Mouse (Mus musculus): ENCODE data around the gene Ntf5. TPM values are rescaled to one million over a fixed set of nuclear protein-coding genes. Genes with fewer than 3 reads are reported as not detected.
"Not testable (repeated sequence)": the region's sequence is repeated elsewhere in the genome, so short reads cannot be mapped to it uniquely, and the experiment has no call there.

Gene Ntf5
- polyA plus RNA-seq, 1 experiment: 3.0 TPM

GRCm38 (mm10) chr7:45386077-45386476 is 27.4 kb upstream of the Ntf5 start:
- no peak for DNase-seq
- no peak overlapping the region for H3K4me3 ChIP-seq (ENCODE audit: control insufficient read depth, insufficient read depth, low read length)
- no peak overlapping the region for H3K27ac ChIP-seq (ENCODE audit: control insufficient read depth, insufficient read depth, low read length)
- 97% methylated on average over 3 of the region's 3 CpGs for WGBS
- H3K27me3 ChIP-seq (ENCODE audit: control insufficient read depth, insufficient read depth, low read length): no peaks in the 10 kb centered on the region
- peaks cover 99% of the 10 kb centered on the region for H3K36me3 ChIP-seq (ENCODE audit: control insufficient read depth, insufficient read depth, low read length)
- no peak for TF ChIP-seq POLR2A (IDR thresholded peaks at IDR 0.05; ENCODE audit: control insufficient read depth, extremely low read depth, insufficient read depth, low read length, poor library complexity)
- TF ChIP-seq CTCF (IDR thresholded peaks at IDR 0.05; ENCODE audit: borderline replicate concordance, control insufficient read depth, extremely low read depth, insufficient read depth, low read length, poor library complexity): no peak
- no peaks in the 10 kb centered on the region for H3K4me1 ChIP-seq (replicated peaks; ENCODE audit: control insufficient read depth, insufficient read depth, low read length)

- DNase-seq: no peak
- peak overlapping the region; percentile 55 for H3K4me3 ChIP-seq (ENCODE audit: control insufficient read depth, insufficient read depth, low read length)
- peaks cover 10% of the 10 kb centered on the region for H3K4me1 ChIP-seq (replicated peaks; ENCODE audit: control insufficient read depth, insufficient read depth, low read length)
- 0% methylated on average over 20 of the region's 20 CpGs for WGBS
- peaks cover 19% of the 10 kb centered on the region for H3K36me3 ChIP-seq (ENCODE audit: control insufficient read depth, insufficient read depth, low read length)
- TF ChIP-seq CTCF (IDR thresholded peaks at IDR 0.05; ENCODE audit: borderline replicate concordance, control insufficient read depth, extremely low read depth, insufficient read depth, low read length, poor library complexity): 0 out of 2 replicates have a peak, but pooled peaks have one; percentile 5
- no peak for TF ChIP-seq POLR2A (IDR thresholded peaks at IDR 0.05; ENCODE audit: control insufficient read depth, extremely low read depth, insufficient read depth, low read length, poor library complexity)
- no peaks in the 10 kb centered on the region for H3K27me3 ChIP-seq (ENCODE audit: control insufficient read depth, insufficient read depth, low read length)
- H3K27ac ChIP-seq (ENCODE audit: control insufficient read depth, insufficient read depth, low read length): peak overlapping the region; percentile 76
Observed at GRCm38 (mm10) chr7:45395129-45395541, 18.4 kb upstream of the Ntf5 start.

GRCm38 (mm10) chr7:45395578-45396336 is 17.7 kb upstream of the Ntf5 start, which contains the start of gene Snrnp70:
Gene Snrnp70, minus strand, starts transcription at chr7:45395742.
- H3K36me3 ChIP-seq (ENCODE audit: control insufficient read depth, insufficient read depth, low read length): peaks cover 13% of the 10 kb centered on the region
- peak within 1 kb of the TSS; percentile 55 for H3K4me3 ChIP-seq (ENCODE audit: control insufficient read depth, insufficient read depth, low read length)
- peak; percentile 100 for DNase-seq
- peak within 1 kb of the TSS; percentile 76 for H3K27ac ChIP-seq (ENCODE audit: control insufficient read depth, insufficient read depth, low read length)
- TF ChIP-seq CTCF (IDR thresholded peaks at IDR 0.05; ENCODE audit: borderline replicate concordance, control insufficient read depth, extremely low read depth, insufficient read depth, low read length, poor library complexity): 0 out of 2 replicates have a peak, but pooled peaks have one; percentile 18
- peak; percentile 91 for TF ChIP-seq POLR2A (IDR thresholded peaks at IDR 0.05; ENCODE audit: control insufficient read depth, extremely low read depth, insufficient read depth, low read length, poor library complexity)
- H3K27me3 ChIP-seq (ENCODE audit: control insufficient read depth, insufficient read depth, low read length): no peaks in the 10 kb centered on the region
- WGBS: under 1% methylated on average over 60 of the region's 60 CpGs
- H3K4me1 ChIP-seq (replicated peaks; ENCODE audit: control insufficient read depth, insufficient read depth, low read length): peaks cover 10% of the 10 kb centered on the region

GRCm38 (mm10) chr7:45396337-45396775 is 17.1 kb upstream of the Ntf5 start:
- H3K4me1 ChIP-seq (replicated peaks; ENCODE audit: control insufficient read depth, insufficient read depth, low read length); H3K36me3 ChIP-seq (ENCODE audit: control insufficient read depth, insufficient read depth, low read length); DNase-seq; H3K27ac ChIP-seq (ENCODE audit: control insufficient read depth, insufficient read depth, low read length); H3K27me3 ChIP-seq (ENCODE audit: control insufficient read depth, insufficient read depth, low read length): not testable (repeated sequence)
- H3K4me3 ChIP-seq (ENCODE audit: control insufficient read depth, insufficient read depth, low read length): peak overlapping the region; percentile 48
- WGBS: 3% methylated on average over 3 of the region's 3 CpGs

GRCm38 (mm10) chr7:45396787-45397186 is 16.7 kb upstream of the Ntf5 start:
- TF ChIP-seq CTCF (IDR thresholded peaks at IDR 0.05; ENCODE audit: borderline replicate concordance, control insufficient read depth, extremely low read depth, insufficient read depth, low read length, poor library complexity): no peak
- no peak for TF ChIP-seq POLR2A (IDR thresholded peaks at IDR 0.05; ENCODE audit: control insufficient read depth, extremely low read depth, insufficient read depth, low read length, poor library complexity)
- Histone ChIP-seq H3K27ac (ENCODE audit: control insufficient read depth, insufficient read depth, low read length) (no peak overlapping the region), H3K36me3 (ENCODE audit: control insufficient read depth, insufficient read depth, low read length) (peaks cover 6% of the 10 kb centered on the region), H3K4me3 (ENCODE audit: control insufficient read depth, insufficient read depth, low read length) (no peak overlapping the region), H3K4me1 (replicated peaks; ENCODE audit: control insufficient read depth, insufficient read depth, low read length) (peaks cover 10% of the 10 kb centered on the region), H3K27me3 (ENCODE audit: control insufficient read depth, insufficient read depth, low read length) (no peaks in the 10 kb centered on the region)
- 56% methylated on average over 2 of the region's 2 CpGs for WGBS
- DNase-seq: no peak

- no peaks in the 10 kb centered on the region for H3K36me3 ChIP-seq (ENCODE audit: control insufficient read depth, insufficient read depth, low read length)
- no peak overlapping the region for H3K27ac ChIP-seq (ENCODE audit: control insufficient read depth, insufficient read depth, low read length)
- peaks cover 4% of the 10 kb centered on the region; the same call in 1 of the 2 replicates for H3K4me1 ChIP-seq (replicated peaks; ENCODE audit: control insufficient read depth, insufficient read depth, low read length)
- no peak overlapping the region for H3K4me3 ChIP-seq (ENCODE audit: control insufficient read depth, insufficient read depth, low read length)
- DNase-seq: no peak
- WGBS: 79% methylated on average over 10 of the region's 10 CpGs
- TF ChIP-seq POLR2A (IDR thresholded peaks at IDR 0.05; ENCODE audit: control insufficient read depth, extremely low read depth, insufficient read depth, low read length, poor library complexity): no peak
- no peak for TF ChIP-seq CTCF (IDR thresholded peaks at IDR 0.05; ENCODE audit: borderline replicate concordance, control insufficient read depth, extremely low read depth, insufficient read depth, low read length, poor library complexity)
- H3K27me3 ChIP-seq (ENCODE audit: control insufficient read depth, insufficient read depth, low read length): peaks cover 13% of the 10 kb centered on the region
Observed at GRCm38 (mm10) chr7:45401521-45402085, 11.9 kb upstream of the Ntf5 start.

Measured in thymus, adult 2 months (tissue).